Mouse (Mus musculus): ENCODE measurements around the gene Zcchc10. TPM values are rescaled to one million over a fixed set of nuclear protein-coding genes. Genes with fewer than 3 reads are reported as not detected.
"Not testable (repeated sequence)": the region's sequence is repeated elsewhere in the genome, so short reads cannot be mapped to it uniquely, and the experiment has no call there.

The Zcchc10 gene
- 1 to 10 TPM; 8.6 to 9.4 TPM for total RNA-seq (2021)
- long read RNA-seq, experiment 1, transcript Zcchc10-201 (4 exons, 1,267 nt): major isoform, 8 of 8 reads
- long read RNA-seq, experiment 1, partial matches to known transcripts: 0 of 8 reads
- long read RNA-seq, experiment 1, other reads (novel, unspliced or antisense): 0 of 8 reads
- long read RNA-seq, experiment 2, partial matches to known transcripts: 1 of 5 reads
- long read RNA-seq, experiment 2, other reads (novel, unspliced or antisense): 0 of 5 reads

- intact Hi-C loops (cut with DNase I): no loop called here
- peak; percentile 84 to 87 for DNase-seq (ENCODE audit: low spot score in 2 of 2)
These were observed at the start of gene Zcchc10 for GRCm38 (mm10) chr11:53324512-53324968. TSS of gene Zcchc10 (plus strand) at chr11:53324679.

- intact Hi-C loops (cut with DNase I): no loop called here
- DNase-seq (ENCODE audit: low spot score in 2 of 2): no peak
These were observed 49.1 kb upstream of the Zcchc10 start for GRCm38 (mm10) chr11:53275358-53275757.

GRCm38 (mm10) chr11:53278411-53278810, 46.1 kb upstream of the Zcchc10 start:
- DNase-seq (ENCODE audit: low spot score in 2 of 2): no peak
- intact Hi-C loops (cut with DNase I): no loop called here

- DNase-seq (ENCODE audit: low spot score in 2 of 2): no peak
- intact Hi-C loops (cut with DNase I): no loop called here
These were observed 38.6 kb upstream of the Zcchc10 start for GRCm38 (mm10) chr11:53285885-53286284.

GRCm38 (mm10) chr11:53290187-53290586, 34.3 kb upstream of the Zcchc10 start:
- intact Hi-C loops (cut with DNase I); DNase-seq (ENCODE audit: low spot score in 2 of 2): not testable (repeated sequence)

GRCm38 (mm10) chr11:53290871-53291270, 33.6 kb upstream of the Zcchc10 start:
- intact Hi-C loops (cut with DNase I): no loop called here
- DNase-seq (ENCODE audit: low spot score in 2 of 2): no peak

- intact Hi-C loops (cut with DNase I): no loop called here
- DNase-seq (ENCODE audit: low spot score in 2 of 2): no peak
These were observed 30.0 kb upstream of the Zcchc10 start for GRCm38 (mm10) chr11:53294441-53294840.

- intact Hi-C loops (cut with DNase I): no loop called here
- no peak for DNase-seq (ENCODE audit: low spot score in 2 of 2)
These were observed 27.6 kb upstream of the Zcchc10 start for GRCm38 (mm10) chr11:53296880-53297279.

GRCm38 (mm10) chr11:53297947-53298860, 26.3 kb upstream of the Zcchc10 start:
- DNase-seq (ENCODE audit: low spot score in 2 of 2): no peak
- intact Hi-C loops (cut with DNase I): no loop called here

GRCm38 (mm10) chr11:53299551-53300329, 24.7 kb upstream of the Zcchc10 start:
- peak; percentile 55 to 62 for DNase-seq (ENCODE audit: low spot score in 2 of 2)
- intact Hi-C loops (cut with DNase I): loop anchor here (2.0 kb wide), 1 partner anchor 51 kb away; the partner anchor contains the start of gene Aff4

GRCm38 (mm10) chr11:53300330-53301166, 23.9 kb upstream of the Zcchc10 start, which contains the start of gene Hspa4:
TSS of gene Hspa4 (minus strand) at chr11:53300457.
- intact Hi-C loops (cut with DNase I): loop anchor here (2.0 kb wide), 1 partner anchor 50 kb away; the partner anchor contains the start of gene Aff4
- peak; percentile 98 for DNase-seq (ENCODE audit: low spot score in 2 of 2)

- intact Hi-C loops (cut with DNase I): loop anchor here (2.0 kb wide), 1 partner anchor 50 kb away; the partner anchor contains the start of gene Aff4
- DNase-seq (ENCODE audit: low spot score in 2 of 2): no peak
These were observed 23.3 kb upstream of the Zcchc10 start for GRCm38 (mm10) chr11:53301167-53301515.

GRCm38 (mm10) chr11:53304044-53304840, 20.2 kb upstream of the Zcchc10 start:
- intact Hi-C loops (cut with DNase I): no loop called here
- DNase-seq (ENCODE audit: low spot score in 2 of 2): no peak

GRCm38 (mm10) chr11:53306965-53307364, 17.5 kb upstream of the Zcchc10 start:
- intact Hi-C loops (cut with DNase I): no loop called here
- peak in 1 of 2 experiments; percentile 45 for DNase-seq (ENCODE audit: low spot score in 2 of 2)

GRCm38 (mm10) chr11:53307558-53308065, 16.9 kb upstream of the Zcchc10 start:
- no peak for DNase-seq (ENCODE audit: low spot score in 2 of 2)
- intact Hi-C loops (cut with DNase I): no loop called here

- intact Hi-C loops (cut with DNase I): no loop called here
- no peak for DNase-seq (ENCODE audit: low spot score in 2 of 2)
These were observed 16.1 kb upstream of the Zcchc10 start for GRCm38 (mm10) chr11:53308251-53308864.

- intact Hi-C loops (cut with DNase I): no loop called here
- no peak for DNase-seq (ENCODE audit: low spot score in 2 of 2)
These were observed 15.6 kb upstream of the Zcchc10 start for GRCm38 (mm10) chr11:53308884-53309310.
